Mouse (Mus musculus) urinary bladder, postnatal 10 days (tissue): ENCODE results near the gene Rasgef1a.

Source experiments
- DNase-seq: peaks from one replicate; pipeline ENCODE4 v3.0.0; 2022; ENCODE audit warnings: low spot score

Gene Rasgef1a

GRCm38 (mm10) chr6:118134461-118134860, 123.2 kb downstream of the Rasgef1a start:
- no peak for DNase-seq

DNA sequence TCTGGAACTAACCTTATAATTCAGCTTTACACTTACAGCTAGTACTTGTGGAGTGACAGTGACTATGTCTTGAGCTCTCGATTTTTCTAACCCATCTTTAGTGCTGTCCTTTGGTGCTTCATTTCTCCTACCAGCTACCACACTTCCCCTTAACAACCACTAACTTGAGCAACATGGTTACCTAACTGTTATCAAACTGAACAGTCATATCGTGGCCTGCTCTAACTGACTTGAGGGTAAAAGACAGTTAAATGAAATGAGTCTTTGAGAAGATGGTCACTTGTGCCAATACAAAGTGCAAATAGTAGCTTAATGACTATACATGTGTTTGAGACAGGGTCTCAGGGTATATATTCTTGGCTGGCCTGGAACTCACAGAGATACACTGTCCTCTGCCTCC, 125.9 kb downstream of the Rasgef1a start:
- no peak for DNase-seq

DNA sequence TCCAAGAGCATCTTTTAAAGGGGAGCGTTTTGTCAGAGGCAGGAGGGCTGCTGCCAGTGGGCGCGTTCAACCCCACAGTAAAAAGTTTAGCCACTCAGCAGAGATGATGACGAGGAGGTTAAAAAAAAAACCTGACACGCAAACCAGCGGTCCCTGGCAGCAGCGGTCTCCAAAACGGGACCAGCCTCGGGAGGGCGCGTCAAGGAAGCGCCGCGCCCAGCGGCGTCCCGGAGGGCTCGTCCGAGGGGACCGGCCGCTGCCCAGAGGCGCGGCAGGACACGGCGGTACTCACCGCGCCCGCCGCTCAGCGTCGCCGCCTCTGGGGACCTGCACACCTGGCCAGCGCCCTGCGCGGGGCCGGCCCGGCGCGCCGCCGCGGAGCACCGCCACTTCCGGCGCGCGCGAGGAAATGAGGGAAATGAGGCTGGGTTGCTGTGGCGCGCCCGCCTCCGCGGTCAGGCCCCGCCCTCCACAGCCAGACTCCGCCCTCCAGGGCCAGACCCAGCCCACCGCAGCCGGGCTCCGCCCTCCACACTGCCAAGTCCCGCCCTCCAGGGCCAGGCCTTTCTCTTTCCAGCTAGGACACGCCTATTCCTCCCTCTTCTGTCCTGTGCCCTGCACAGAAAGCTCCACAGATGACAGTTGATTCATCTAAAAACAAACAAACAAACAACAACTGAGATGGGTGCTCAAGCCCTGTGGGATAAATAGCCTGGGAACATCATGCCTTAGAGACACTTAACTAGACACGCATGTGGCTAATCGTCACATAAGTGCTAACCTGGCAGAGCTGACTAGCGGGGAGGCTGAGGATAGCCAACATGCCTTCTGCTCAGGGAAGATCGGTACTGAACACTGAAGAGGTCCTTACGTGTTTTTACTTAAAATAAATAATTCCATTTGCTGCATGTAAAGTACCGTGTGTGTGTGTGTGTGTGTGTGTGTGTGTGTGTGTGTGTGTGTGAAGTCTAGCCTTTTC, 127.8 kb downstream of the Rasgef1a start, which contains the start of gene Csgalnact2:
Gene Csgalnact2 (minus strand): TSS at position 410 of the 979 bp plus-strand sequence.
- DNase-seq = peak; percentile 81

DNA sequence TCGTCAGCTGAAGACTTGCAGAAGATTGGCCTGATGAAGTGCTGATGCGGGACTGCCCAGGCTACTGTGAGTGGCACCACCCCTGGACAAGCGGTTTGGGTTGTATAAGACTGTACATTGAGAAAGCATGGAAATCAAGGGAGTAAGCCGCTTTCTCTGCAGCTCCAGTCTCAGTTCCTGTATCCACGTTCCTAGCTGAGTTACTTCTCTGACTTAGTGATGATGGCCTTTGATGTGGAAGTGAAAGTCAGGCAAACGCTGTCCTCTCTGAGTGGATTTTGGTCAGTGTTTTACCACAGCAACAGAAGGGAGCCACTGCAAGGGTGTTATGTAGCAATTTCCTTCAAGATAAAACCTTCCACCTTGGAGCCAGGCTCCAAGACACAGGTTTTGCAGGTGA, 129.7 kb downstream of the Rasgef1a start:
- no peak for DNase-seq
